Mouse (Mus musculus) hindbrain, embryonic 16.5 days (tissue): ENCODE results near the gene Cdc6. TPM values are rescaled to one million over a fixed set of nuclear protein-coding genes. Genes with fewer than 3 reads are reported as not detected.

ENCODE experiments used
- ATAC-seq: fragments of 200-750 bp; cut with Nextera tagmentation; 2 replicates; pipeline ENCODE4 v1.8.0; 2017; ENCODE audit warnings: moderate TSS enrichment, moderate library complexity
- H3K27ac ChIP-seq: fragments of 300-500 bp; sonication (generic); 2 replicates; pipeline ENCODE4 v1.5.1; 2014; ENCODE audit warnings: low read depth, mild to moderate bottlenecking, control low read depth, low read length, moderate library complexity
- H3K27me3 ChIP-seq: fragments of 300-500 bp; sonication (generic); replicated peaks from 2 replicates; pipeline ENCODE4 v1.6.1; 2014; ENCODE audit warnings: low read length; ENCODE audit not compliant: control insufficient read depth, insufficient read depth
- H3K36me3 ChIP-seq: fragments of 300-500 bp; sonication (generic); 2 replicates; pipeline ENCODE4 v1.6.1; 2014; ENCODE audit warnings: mild to moderate bottlenecking, low read length, moderate library complexity, mixed read lengths; ENCODE audit not compliant: control insufficient read depth, insufficient read depth
- H3K4me1 ChIP-seq: fragments of 300-500 bp; sonication (generic); 2 replicates; pipeline ENCODE4 v1.6.1; 2014; ENCODE audit warnings: low read depth, low read length; ENCODE audit not compliant: control insufficient read depth, insufficient read depth
- H3K4me2 ChIP-seq: fragments of 300-500 bp; sonication (generic); 2 replicates; pipeline ENCODE4 v1.6.1; 2014; ENCODE audit warnings: mild to moderate bottlenecking, low read length, control low read depth, moderate library complexity
- H3K4me3 ChIP-seq: fragments of 300-500 bp; sonication (generic); 2 replicates; pipeline ENCODE4 v1.5.1; 2014; ENCODE audit warnings: mild to moderate bottlenecking, low read length, control low read depth, moderate library complexity
- H3K9ac ChIP-seq: fragments of 300-500 bp; sonication (generic); 2 replicates; pipeline ENCODE4 v1.6.1; 2014; ENCODE audit warnings: low read depth, mild to moderate bottlenecking, control low read depth, low read length, moderate library complexity
- H3K9me3 ChIP-seq: fragments of 300-500 bp; sonication (generic); 2 replicates; pipeline ENCODE4 v1.6.1; 2014; ENCODE audit warnings: mild to moderate bottlenecking, low read length, moderate library complexity; ENCODE audit not compliant: control insufficient read depth
- WGBS: fragments of 180-500 bp; shearing (Covaris S2); extraction: QIAGEN DNeasy Blood & Tissue Kit; methylation state at CpG from one replicate; pipeline ENCODE4 v1.1.7; 2014; 5-methylcytosine and 5-hydroxymethylcytosine counted together
- polyA plus RNA-seq: library from polyadenylated mRNA; unstranded; fragments of >200 nt; fragmentation: Nextera tagmentation; extraction: Ambion mirVana; gene quantifications from 2 replicates; pipeline ENCODE4 v1.2.1, GENCODE M21; 2015

The Cdc6 gene
- polyA plus RNA-seq, 1 experiment from 2014 or later: 4.6 TPM

- H3K4me3 ChIP-seq: peak overlapping the region; percentile 65
- peaks cover 64% of the 10 kb centered on the region for H3K4me1 ChIP-seq
- H3K9ac ChIP-seq: peak overlapping the region; percentile 70
- no peaks in the 10 kb centered on the region for H3K9me3 ChIP-seq
- H3K36me3 ChIP-seq: no peaks in the 10 kb centered on the region
- H3K4me2 ChIP-seq: peak overlapping the region; percentile 99
- H3K27ac ChIP-seq: peak overlapping the region; percentile 32
- peak; percentile 19 for ATAC-seq
- H3K27me3 ChIP-seq: no peaks in the 10 kb centered on the region
- under 1% methylated on average over 42 of the region's 53 CpGs for WGBS
These were observed 52.8 kb downstream of the Cdc6 start for GRCm38 (mm10) chr11:98960313-98960906.

- no peak for ATAC-seq
- no peaks in the 10 kb centered on the region for H3K27me3 ChIP-seq
- H3K4me1 ChIP-seq: peaks cover 66% of the 10 kb centered on the region
- peak overlapping the region; percentile 65 for H3K4me3 ChIP-seq
- no peaks in the 10 kb centered on the region for H3K9me3 ChIP-seq
- 3% methylated on average over 18 of the region's 18 CpGs for WGBS
- peak overlapping the region; percentile 32 for H3K27ac ChIP-seq
- H3K9ac ChIP-seq: peak overlapping the region; percentile 70
- H3K36me3 ChIP-seq: no peaks in the 10 kb centered on the region
- H3K4me2 ChIP-seq: peak overlapping the region; percentile 99
These were observed 53.5 kb downstream of the Cdc6 start for GRCm38 (mm10) chr11:98961051-98961592.

- no peak for ATAC-seq
- H3K4me1 ChIP-seq: peaks cover 72% of the 10 kb centered on the region
- 7% methylated on average over 8 of the region's 8 CpGs for WGBS
These were observed 54.2 kb downstream of the Cdc6 start for GRCm38 (mm10) chr11:98961766-98962165.

GRCm38 (mm10) chr11:98962421-98963095 lies 55.0 kb downstream of the Cdc6 start:
- WGBS: 8% methylated on average over 12 of the region's 12 CpGs
- Histone ChIP-seq H3K27me3 (no peaks in the 10 kb centered on the region), H3K4me2 (peak overlapping the region; percentile 99), H3K4me3 (peak overlapping the region; percentile 65), H3K4me1 (peaks cover 80% of the 10 kb centered on the region), H3K9me3 (no peaks in the 10 kb centered on the region), H3K9ac (peak overlapping the region; percentile 47), H3K36me3 (no peaks in the 10 kb centered on the region), H3K27ac (peak overlapping the region; percentile 71)
- ATAC-seq: no peak

More at GRCm38 (mm10) chr11:98961766-98962165, 54.2 kb downstream of the Cdc6 start:
- Histone ChIP-seq H3K27ac (0 out of 2 replicates have a peak overlapping the region, but pooled peaks have one; percentile 6), H3K9ac (peak overlapping the region; percentile 70), H3K9me3 (no peaks in the 10 kb centered on the region), H3K4me3 (peak overlapping the region; percentile 65), H3K36me3 (no peaks in the 10 kb centered on the region), H3K4me2 (peak overlapping the region; percentile 99), H3K27me3 (no peaks in the 10 kb centered on the region)

GRCm38 (mm10) chr11:98963191-98964021 lies 55.8 kb downstream of the Cdc6 start:
- peak; percentile 58 for ATAC-seq
- H3K4me3 ChIP-seq: peak overlapping the region; percentile 65
- no peaks in the 10 kb centered on the region for H3K9me3 ChIP-seq
- no peaks in the 10 kb centered on the region for H3K36me3 ChIP-seq
- H3K4me2 ChIP-seq: peak overlapping the region; percentile 99
- WGBS: under 1% methylated on average over 32 of the region's 32 CpGs
- peak overlapping the region; percentile 47 for H3K9ac ChIP-seq
- H3K4me1 ChIP-seq: peaks cover 88% of the 10 kb centered on the region
- H3K27ac ChIP-seq: peak overlapping the region; percentile 71
- no peaks in the 10 kb centered on the region for H3K27me3 ChIP-seq

- ATAC-seq: no peak
- Histone ChIP-seq H3K4me3 (peak overlapping the region; percentile 65), H3K9ac (peak overlapping the region; percentile 47), H3K27ac (peak overlapping the region; percentile 71), H3K27me3 (no peaks in the 10 kb centered on the region), H3K4me2 (peak overlapping the region; percentile 99), H3K4me1 (peaks cover 93% of the 10 kb centered on the region), H3K9me3 (no peaks in the 10 kb centered on the region), H3K36me3 (no peaks in the 10 kb centered on the region)
- WGBS: 12% methylated on average over 6 of the region's 6 CpGs
These were observed 56.6 kb downstream of the Cdc6 start for GRCm38 (mm10) chr11:98964201-98964615.

GRCm38 (mm10) chr11:98964616-98965415 lies 57.2 kb downstream of the Cdc6 start:
- Histone ChIP-seq H3K9ac (peak overlapping the region; percentile 44), H3K4me2 (peak overlapping the region; percentile 99), H3K27me3 (no peaks in the 10 kb centered on the region), H3K27ac (peak overlapping the region; percentile 71), H3K36me3 (no peaks in the 10 kb centered on the region), H3K4me3 (no peak overlapping the region), H3K4me1 (peaks cover 93% of the 10 kb centered on the region), H3K9me3 (no peaks in the 10 kb centered on the region)
- WGBS: 17% methylated on average over 15 of the region's 15 CpGs
- ATAC-seq: no peak

GRCm38 (mm10) chr11:98965416-98966077 lies 57.9 kb downstream of the Cdc6 start:
- no peaks in the 10 kb centered on the region for H3K9me3 ChIP-seq
- no peaks in the 10 kb centered on the region for H3K27me3 ChIP-seq
- ATAC-seq: no peak
- peaks cover 98% of the 10 kb centered on the region for H3K4me1 ChIP-seq
- no peak overlapping the region for H3K4me3 ChIP-seq
- H3K36me3 ChIP-seq: no peaks in the 10 kb centered on the region
- peak overlapping the region; percentile 99 for H3K4me2 ChIP-seq
- H3K27ac ChIP-seq: peak overlapping the region; percentile 71
- peak overlapping the region; percentile 44 for H3K9ac ChIP-seq
- WGBS: 13% methylated on average over 11 of the region's 11 CpGs
